Mouse (Mus musculus): ENCODE data around the gene Rad23a.

DNA sequence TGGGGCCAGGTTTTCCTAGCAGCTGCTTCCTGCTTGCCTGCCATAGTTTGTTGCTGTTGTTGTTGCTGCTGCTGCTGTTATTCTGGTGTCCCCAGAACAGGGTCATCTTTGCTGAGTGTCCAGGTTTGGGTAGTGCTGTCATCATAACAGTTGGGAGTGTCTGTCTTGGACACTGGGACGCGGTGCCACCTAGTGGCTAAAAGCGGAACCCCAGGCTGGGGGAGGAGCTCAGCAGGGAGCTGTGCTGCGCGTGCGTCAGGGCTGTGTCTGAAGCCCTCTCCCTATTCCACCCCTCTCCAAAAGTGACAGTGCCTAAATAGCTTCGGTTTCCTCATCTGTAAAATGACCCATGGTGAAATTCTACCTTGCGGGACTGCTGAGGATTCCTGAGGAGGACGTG is 24.9 kb downstream of the Rad23a start:
- no peak; the same call in 1 of the 2 replicates for TF ChIP-seq CTCF (IDR thresholded peaks at IDR 0.05)
- no peak for TF ChIP-seq POLR2A (IDR thresholded peaks at IDR 0.05; ENCODE audit: insufficient read depth, low read depth, low read length)
- peak; percentile 88 for TF ChIP-seq EP300 (IDR thresholded peaks at IDR 0.05; ENCODE audit: insufficient read depth, low read depth, low read length)

Data from heart, adult 2 months (tissue).